Mouse (Mus musculus) stomach, embryonic 15.5 days (tissue): ENCODE results near the gene Slc25a42. TPM values are rescaled to one million over a fixed set of nuclear protein-coding genes. Genes with fewer than 3 reads are reported as not detected.

Experiments
- ATAC-seq: fragments of 200-750 bp; cut with Nextera tagmentation; 2 replicates; pipeline ENCODE4 v1.8.0; 2017; ENCODE audit warnings: low read depth, moderate number of reproducible peaks, moderate TSS enrichment; ENCODE audit not compliant: insufficient read depth, low FRiP score
- H3K27ac ChIP-seq: fragments of 300-500 bp; sonication (generic); 2 replicates; pipeline ENCODE4 v1.5.1; 2015; ENCODE audit warnings: mild to moderate bottlenecking, inconsistent platforms
- H3K27me3 ChIP-seq: fragments of 300-500 bp; sonication (generic); replicated peaks from 2 replicates; pipeline ENCODE4 v1.6.1; 2015; ENCODE audit warnings: inconsistent platforms
- H3K36me3 ChIP-seq: fragments of 300-500 bp; sonication (generic); 2 replicates; pipeline ENCODE4 v1.6.1; 2015; ENCODE audit warnings: inconsistent platforms
- H3K4me1 ChIP-seq: fragments of 300-500 bp; sonication (generic); 2 replicates; pipeline ENCODE4 v1.6.1; 2015; ENCODE audit warnings: inconsistent platforms
- H3K4me2 ChIP-seq: fragments of 300-500 bp; sonication (generic); 2 replicates; pipeline ENCODE4 v1.6.1; 2015; ENCODE audit warnings: mild to moderate bottlenecking, inconsistent platforms
- H3K4me3 ChIP-seq: fragments of 300-500 bp; sonication (generic); replicated peaks from 2 replicates; pipeline ENCODE4 v1.5.1; 2015; ENCODE audit warnings: inconsistent platforms
- H3K9ac ChIP-seq: fragments of 300-500 bp; sonication (generic); 2 replicates; pipeline ENCODE4 v1.6.1; 2015; ENCODE audit warnings: inconsistent platforms
- H3K9me3 ChIP-seq: fragments of 300-500 bp; sonication (generic); 2 replicates; pipeline ENCODE4 v1.6.1; 2016; ENCODE audit warnings: inconsistent platforms
- WGBS: fragments of 180-500 bp; shearing (Covaris S2); methylation state at CpG from one replicate; pipeline ENCODE4 v1.1.7; 2015; 5-methylcytosine and 5-hydroxymethylcytosine counted together
- polyA plus RNA-seq: library from polyadenylated mRNA; unstranded; fragments of >200 nt; fragmentation: Nextera tagmentation; extraction: Ambion mirVana; gene quantifications from 2 replicates; pipeline ENCODE4 v1.2.1, GENCODE M21; 2015

The Slc25a42 gene
- polyA plus RNA-seq, 1 experiment from 2014 or later: 4.7 TPM

- peak overlapping the region; percentile 71 for H3K4me3 ChIP-seq
- H3K9me3 ChIP-seq: no peaks in the 10 kb centered on the region
- no peaks in the 10 kb centered on the region for H3K27me3 ChIP-seq
- whole genome bisulfite sequencing: 1% methylated on average over 31 of the region's 31 CpGs
- H3K4me2 ChIP-seq: peak overlapping the region; percentile 99
- no peak for ATAC-seq
- H3K4me1 ChIP-seq: peaks cover 6% of the 10 kb centered on the region; the same call in 1 of the 2 replicates
- no peak overlapping the region for H3K27ac ChIP-seq
- no peaks in the 10 kb centered on the region for H3K36me3 ChIP-seq
- peak overlapping the region; percentile 47; the same call in 1 of the 2 replicates for H3K9ac ChIP-seq
Observed at GRCm38 (mm10) chr8:70211726-70212111, 386 bp downstream of the Slc25a42 start.

DNA sequence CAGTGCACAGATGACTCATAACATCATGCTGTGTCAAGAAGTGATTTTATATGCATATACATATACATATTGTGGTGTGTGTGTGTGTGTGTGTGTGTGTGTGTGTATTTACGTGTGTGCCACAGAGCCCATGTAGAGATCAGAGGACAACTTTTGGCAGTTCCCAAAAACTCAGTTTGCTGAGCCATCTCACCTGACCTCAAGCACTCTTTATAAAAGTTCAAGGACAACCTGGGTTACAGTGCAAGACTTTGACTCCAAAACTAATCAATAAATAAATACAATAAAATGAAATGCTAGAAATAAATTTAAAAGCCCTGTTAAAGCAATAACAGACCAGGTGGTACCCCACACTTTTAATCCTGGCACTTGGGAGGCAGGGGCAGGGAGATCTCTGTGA lies 830 bp downstream of the Slc25a42 start:
- WGBS: 74% methylated on average over 1 of the region's 1 CpGs
- Histone ChIP-seq H3K9me3 (no peaks in the 10 kb centered on the region), H3K4me3 (peak overlapping the region; percentile 71), H3K4me1 (peaks cover 6% of the 10 kb centered on the region; the same call in 1 of the 2 replicates), H3K27me3 (no peaks in the 10 kb centered on the region), H3K27ac (no peak overlapping the region), H3K4me2 (peak overlapping the region; percentile 99), H3K9ac (0 out of 2 replicates have a peak overlapping the region, but pooled peaks have one; percentile 47), H3K36me3 (no peaks in the 10 kb centered on the region)
- no peak for ATAC-seq

DNA sequence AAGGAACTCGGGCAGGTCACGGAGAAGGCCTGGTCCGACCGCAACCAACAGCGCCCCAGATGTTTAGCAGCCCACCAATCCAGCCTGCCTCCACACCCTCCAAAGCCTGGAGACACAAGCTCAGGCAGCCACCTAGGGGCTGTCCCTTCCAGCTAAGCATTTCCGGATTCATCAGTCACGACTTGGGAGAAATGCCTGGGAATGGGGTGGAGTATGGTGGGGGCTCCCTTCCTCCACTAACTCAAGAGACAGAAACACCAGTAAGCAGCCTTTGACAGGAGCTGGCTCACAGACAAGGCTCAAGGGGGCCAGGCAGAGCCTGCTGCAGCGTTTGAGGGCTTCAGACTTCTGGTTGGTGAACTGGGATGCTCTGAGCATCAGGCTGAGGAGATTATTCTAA lies 1.6 kb downstream of the Slc25a42 start:
- no peak overlapping the region for H3K9ac ChIP-seq
- no peaks in the 10 kb centered on the region for H3K36me3 ChIP-seq
- H3K4me3 ChIP-seq: 0 out of 2 replicates have a peak overlapping the region, but pooled peaks have one; percentile 7
- peak overlapping the region; percentile 99 for H3K4me2 ChIP-seq
- H3K27ac ChIP-seq: no peak overlapping the region
- no peak for ATAC-seq
- 30% methylated on average over 8 of the region's 8 CpGs for WGBS
- H3K9me3 ChIP-seq: no peaks in the 10 kb centered on the region
- H3K27me3 ChIP-seq: no peaks in the 10 kb centered on the region
- peaks cover 6% of the 10 kb centered on the region; the same call in 1 of the 2 replicates for H3K4me1 ChIP-seq

DNA sequence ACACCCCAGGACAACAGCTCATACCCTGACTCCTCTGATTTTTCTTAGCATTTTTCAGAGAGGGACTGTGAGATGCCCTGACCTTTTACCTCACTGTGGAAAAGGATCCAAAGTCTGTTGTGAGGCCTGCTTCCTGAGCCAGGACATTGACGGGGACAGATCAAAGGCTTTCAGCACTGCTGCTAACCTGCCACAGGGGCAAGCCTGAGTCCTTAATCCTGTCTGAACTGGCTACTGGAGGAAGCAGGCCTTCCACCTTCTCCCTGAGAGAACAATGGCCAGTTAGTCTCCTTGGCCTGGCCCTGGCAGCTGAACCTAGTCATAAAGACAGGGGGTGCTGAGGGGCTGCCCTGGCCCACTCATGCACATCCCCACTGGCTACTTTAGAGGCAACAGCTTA lies 4.0 kb downstream of the Slc25a42 start:
- H3K27ac ChIP-seq: no peak overlapping the region
- H3K4me2 ChIP-seq: no peak overlapping the region
- no peaks in the 10 kb centered on the region for H3K27me3 ChIP-seq
- H3K36me3 ChIP-seq: no peaks in the 10 kb centered on the region
- 67% methylated on average over 1 of the region's 1 CpGs for WGBS
- no peak overlapping the region for H3K9ac ChIP-seq
- no peak overlapping the region for H3K4me3 ChIP-seq
- peaks cover 6% of the 10 kb centered on the region; the same call in 1 of the 2 replicates for H3K4me1 ChIP-seq
- ATAC-seq: no peak
- no peaks in the 10 kb centered on the region for H3K9me3 ChIP-seq

- no peaks in the 10 kb centered on the region for H3K9me3 ChIP-seq
- peaks cover 10% of the 10 kb centered on the region for H3K4me1 ChIP-seq
- no peak overlapping the region for H3K4me2 ChIP-seq
- H3K36me3 ChIP-seq: no peaks in the 10 kb centered on the region
- H3K9ac ChIP-seq: no peak overlapping the region
- 52% methylated on average over 1 of the region's 1 CpGs for WGBS
- no peak for ATAC-seq
- no peak overlapping the region for H3K27ac ChIP-seq
- H3K27me3 ChIP-seq: no peaks in the 10 kb centered on the region
- H3K4me3 ChIP-seq: no peak overlapping the region
Observed at GRCm38 (mm10) chr8:70204757-70205156, 7.3 kb downstream of the Slc25a42 start.

DNA sequence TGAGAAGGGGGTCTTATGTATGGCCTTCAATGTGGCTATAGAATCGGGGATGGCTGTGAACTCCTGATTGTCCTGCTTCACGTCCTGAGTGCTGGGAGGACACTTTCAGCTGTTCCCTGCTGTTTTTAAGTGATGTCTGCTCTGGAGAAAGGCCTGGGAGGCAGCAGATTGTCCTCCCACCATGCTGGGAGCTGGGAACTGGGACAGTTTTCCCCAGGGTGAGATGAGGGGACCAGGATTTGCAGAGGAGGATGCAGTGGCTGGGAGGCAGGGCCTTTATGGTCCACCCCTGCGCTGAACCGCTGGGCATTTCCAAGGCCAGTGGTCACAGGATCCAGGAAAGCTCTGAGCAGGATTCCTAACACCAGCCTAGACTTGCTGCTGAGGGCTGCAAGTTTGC lies 9.0 kb downstream of the Slc25a42 start:
- Histone ChIP-seq H3K36me3 (no peaks in the 10 kb centered on the region), H3K4me3 (no peak overlapping the region), H3K4me1 (peaks cover 10% of the 10 kb centered on the region), H3K9me3 (no peaks in the 10 kb centered on the region), H3K27ac (no peak overlapping the region), H3K4me2 (no peak overlapping the region), H3K9ac (no peak overlapping the region), H3K27me3 (no peaks in the 10 kb centered on the region)
- ATAC-seq: no peak
- 70% methylated on average over 4 of the region's 4 CpGs for WGBS

- H3K9ac ChIP-seq: no peak overlapping the region
- H3K36me3 ChIP-seq: no peaks in the 10 kb centered on the region
- H3K27me3 ChIP-seq: no peaks in the 10 kb centered on the region
- WGBS: 73% methylated on average over 3 of the region's 3 CpGs
- ATAC-seq: peak; percentile 44
- H3K4me1 ChIP-seq: peaks cover 10% of the 10 kb centered on the region
- no peaks in the 10 kb centered on the region for H3K9me3 ChIP-seq
- no peak overlapping the region for H3K27ac ChIP-seq
- no peak overlapping the region for H3K4me3 ChIP-seq
- no peak overlapping the region for H3K4me2 ChIP-seq
Observed at GRCm38 (mm10) chr8:70201417-70201816, 10.7 kb downstream of the Slc25a42 start.

DNA sequence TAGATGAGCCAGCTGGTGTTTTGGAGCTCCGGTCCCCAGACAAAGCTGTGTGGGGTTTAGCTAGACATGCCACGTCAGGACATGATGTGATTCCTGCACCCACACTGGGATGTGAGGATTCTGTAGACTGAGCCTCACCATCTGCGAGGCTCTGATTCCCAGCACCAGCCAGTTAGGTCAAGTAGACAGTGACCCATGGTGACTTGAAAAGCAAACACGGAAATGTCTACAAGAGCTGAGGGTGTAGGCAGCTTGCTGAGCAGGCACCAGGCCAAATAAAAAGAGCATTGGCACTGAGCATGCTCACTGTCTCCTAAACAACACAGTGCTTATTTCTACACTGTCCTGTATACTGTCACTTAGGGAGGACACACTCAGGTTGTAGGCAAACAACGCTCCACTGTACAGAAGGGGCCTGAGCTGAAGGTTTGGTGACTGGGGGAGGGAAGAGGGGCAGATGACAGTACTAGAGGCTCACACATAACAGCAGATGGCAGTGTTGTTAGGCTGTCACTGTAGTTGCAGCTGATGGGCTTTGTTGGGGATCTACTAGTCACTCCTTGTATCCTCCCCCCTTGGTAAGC lies 11.9 kb downstream of the Slc25a42 start:
- no peaks in the 10 kb centered on the region for H3K27me3 ChIP-seq
- H3K4me2 ChIP-seq: no peak overlapping the region
- no peak overlapping the region for H3K4me3 ChIP-seq
- ATAC-seq: peak; percentile 44
- H3K9me3 ChIP-seq: no peaks in the 10 kb centered on the region
- no peak overlapping the region for H3K27ac ChIP-seq
- H3K4me1 ChIP-seq: peaks cover 10% of the 10 kb centered on the region
- H3K9ac ChIP-seq: no peak overlapping the region
- H3K36me3 ChIP-seq: no peaks in the 10 kb centered on the region
- 46% methylated on average over 5 of the region's 5 CpGs for WGBS

DNA sequence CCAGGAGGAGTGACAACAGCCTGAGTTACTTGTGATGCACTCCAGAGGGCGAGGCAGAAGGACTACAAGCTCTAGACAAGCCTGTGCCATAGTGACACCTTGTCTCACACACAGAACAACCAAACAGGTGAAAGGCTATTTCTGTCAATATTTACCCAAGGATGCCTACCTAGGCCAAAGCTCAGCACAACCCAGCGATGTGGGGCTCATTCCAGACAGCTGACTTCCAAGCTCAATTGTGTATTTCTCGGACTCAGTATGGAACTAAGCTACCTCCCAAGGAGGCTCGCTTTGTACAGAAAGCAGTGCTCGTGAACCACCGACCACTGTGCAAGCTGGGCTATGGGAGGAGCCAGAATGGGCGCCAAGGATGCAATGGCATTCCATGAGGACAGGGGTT lies 14.5 kb downstream of the Slc25a42 start:
- H3K27me3 ChIP-seq: no peaks in the 10 kb centered on the region
- no peak overlapping the region for H3K4me3 ChIP-seq
- H3K9ac ChIP-seq: no peak overlapping the region
- no peaks in the 10 kb centered on the region for H3K36me3 ChIP-seq
- 47% methylated on average over 7 of the region's 7 CpGs for WGBS
- H3K27ac ChIP-seq: no peak overlapping the region
- no peak overlapping the region for H3K4me2 ChIP-seq
- no peaks in the 10 kb centered on the region for H3K9me3 ChIP-seq
- peaks cover 10% of the 10 kb centered on the region for H3K4me1 ChIP-seq
- no peak for ATAC-seq

GRCm38 (mm10) chr8:70195762-70196161 lies 16.3 kb downstream of the Slc25a42 start:
- Histone ChIP-seq H3K4me2 (no peak overlapping the region), H3K4me3 (no peak overlapping the region), H3K27ac (no peak overlapping the region), H3K4me1 (peaks cover 9% of the 10 kb centered on the region), H3K9me3 (no peaks in the 10 kb centered on the region), H3K36me3 (peaks cover 4% of the 10 kb centered on the region; the same call in 1 of the 2 replicates), H3K9ac (no peak overlapping the region), H3K27me3 (no peaks in the 10 kb centered on the region)
- no peak for ATAC-seq
- 86% methylated on average over 2 of the region's 2 CpGs for WGBS

GRCm38 (mm10) chr8:70194191-70194590 lies 17.9 kb downstream of the Slc25a42 start:
- H3K4me1 ChIP-seq: no peaks in the 10 kb centered on the region
- H3K27ac ChIP-seq: no peak overlapping the region
- no peak for ATAC-seq
- no peaks in the 10 kb centered on the region for H3K27me3 ChIP-seq
- H3K4me3 ChIP-seq: no peak overlapping the region
- no peaks in the 10 kb centered on the region for H3K9me3 ChIP-seq
- no peak overlapping the region for H3K9ac ChIP-seq
- H3K4me2 ChIP-seq: no peak overlapping the region
- WGBS: 75% methylated on average over 3 of the region's 3 CpGs
- peaks cover 4% of the 10 kb centered on the region; the same call in 1 of the 2 replicates for H3K36me3 ChIP-seq

GRCm38 (mm10) chr8:70193238-70193637 lies 18.9 kb downstream of the Slc25a42 start:
- Histone ChIP-seq H3K4me2 (no peak overlapping the region), H3K27me3 (no peaks in the 10 kb centered on the region), H3K4me1 (no peaks in the 10 kb centered on the region), H3K9me3 (no peaks in the 10 kb centered on the region), H3K36me3 (peaks cover 4% of the 10 kb centered on the region; the same call in 1 of the 2 replicates), H3K4me3 (no peak overlapping the region), H3K27ac (no peak overlapping the region), H3K9ac (no peak overlapping the region)
- ATAC-seq: no peak
- 61% methylated on average over 5 of the region's 5 CpGs for WGBS

- H3K27me3 ChIP-seq: no peaks in the 10 kb centered on the region
- no peak overlapping the region for H3K4me2 ChIP-seq
- H3K9me3 ChIP-seq: no peaks in the 10 kb centered on the region
- no peak overlapping the region for H3K27ac ChIP-seq
- no peak for ATAC-seq
- H3K4me1 ChIP-seq: no peaks in the 10 kb centered on the region
- WGBS: 66% methylated on average over 7 of the region's 7 CpGs
- peaks cover 4% of the 10 kb centered on the region; the same call in 1 of the 2 replicates for H3K36me3 ChIP-seq
- H3K9ac ChIP-seq: no peak overlapping the region
- no peak overlapping the region for H3K4me3 ChIP-seq
Observed at GRCm38 (mm10) chr8:70188707-70189106, 23.4 kb downstream of the Slc25a42 start.
